Mouse (Mus musculus): Measurements from ENCODE around the gene Myrip. TPM values are rescaled to one million over a fixed set of nuclear protein-coding genes. Genes with fewer than 3 reads are reported as not detected.

The Myrip gene
- polyA plus RNA-seq (2017; shearing (Covaris generic)) = not detected

DNA sequence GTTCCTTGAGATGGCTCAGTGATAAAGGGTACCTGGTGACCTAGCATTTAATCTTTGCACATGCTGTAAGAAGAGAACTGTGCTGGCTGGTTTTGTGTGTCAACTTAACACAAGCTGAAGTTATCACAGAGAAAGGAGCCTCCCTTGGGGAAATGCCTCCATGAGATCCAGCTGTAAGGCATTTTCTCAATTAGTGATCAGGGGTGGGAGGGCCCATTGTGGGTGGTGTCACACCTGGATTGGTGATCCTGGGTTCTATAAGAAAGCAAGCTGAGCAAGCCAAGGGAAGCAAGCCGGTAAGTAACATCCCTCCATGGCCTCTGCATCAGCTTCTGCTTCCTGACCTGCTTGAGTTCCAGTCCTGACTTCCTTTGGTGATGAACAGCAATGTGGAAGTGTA is at the start of gene Myrip:
Gene Myrip, plus strand, starts transcription at position 301 of the 400 bp plus-strand sequence.

DNA sequence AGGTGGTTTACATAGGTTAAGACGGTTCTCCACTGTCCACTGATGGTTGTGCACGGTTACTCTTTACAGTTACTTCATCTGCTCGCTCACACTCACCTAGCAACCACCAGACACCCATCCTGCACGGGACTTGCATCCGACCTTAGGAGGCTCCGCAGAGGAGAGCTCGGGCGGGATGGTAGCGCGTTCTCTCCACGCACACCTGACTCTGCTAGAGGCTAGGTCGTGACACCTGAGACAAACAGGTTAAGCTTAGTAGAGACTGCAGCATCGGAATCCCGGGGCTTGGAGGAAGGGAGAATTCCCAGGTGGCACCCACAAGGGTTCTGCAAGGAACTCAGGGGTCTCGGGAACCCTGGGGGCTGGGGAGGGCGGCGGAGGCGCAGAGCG is 190.7 kb downstream of the Myrip start, which contains the start of gene Eif1b:
Gene Eif1b, plus strand, starts transcription at position 223 of the 390 bp plus-strand sequence.

Other genes starting within 250 kb of the Myrip start
- gene Cx3cr1, start 231.6 kb upstream of the Myrip start, polyA plus RNA-seq (2017; shearing (Covaris generic)) = under 1 TPM; 0.14 to 0.42 TPM
- 100 to 1,000 TPM in 1 of 2 experiments, 10 to 100 TPM in 1; 72.1 to 138 TPM for gene Ccr8, start 209.4 kb upstream of the Myrip start, polyA plus RNA-seq (2017; shearing (Covaris generic))
- gene Slc25a38, start 191.1 kb upstream of the Myrip start, polyA plus RNA-seq (2017; shearing (Covaris generic)) = 10 to 100 TPM; 38.4 to 49.7 TPM
- gene Rpsa, start 173.8 kb upstream of the Myrip start, polyA plus RNA-seq (2017; shearing (Covaris generic)) = 1,000 to 10,000 TPM; 1,386 to 2,021 TPM
- under 1 TPM in 1 of 2 experiments, not detected in 1; 0.75 TPM for gene Mobp, start 151.8 kb upstream of the Myrip start, polyA plus RNA-seq (2017; shearing (Covaris generic))
- gene Eif1b, start 190.7 kb downstream of the Myrip start, polyA plus RNA-seq (2017; shearing (Covaris generic)) = 100 to 1,000 TPM in 1 of 2 experiments, 10 to 100 TPM in 1; 85.7 to 123 TPM
- gene Entpd3, start 238.3 kb downstream of the Myrip start, polyA plus RNA-seq (2017; shearing (Covaris generic)) = under 1 TPM in 1 of 2 experiments, not detected in 1; 0.14 TPM

Data from activated CD4-positive, CD25-positive, alpha-beta regulatory T cell (primary cell).